Mouse (Mus musculus) urinary bladder, adult 18-20 months (tissue): ENCODE measurements around the gene Fam131c.

Experiments
- DNase-seq, 2 experiments: peaks; one replicate each; pipeline ENCODE4 v3.0.0; 2022; ENCODE audit warnings: low spot score in 2 of 2, mixed read lengths in 2 of 2

Gene Fam131c

GRCm38 (mm10) chr4:141359222-141359621, 8.8 kb upstream of the Fam131c start:
- no peak for DNase-seq

- no peak for DNase-seq
Observed at GRCm38 (mm10) chr4:141360846-141361245, 7.2 kb upstream of the Fam131c start.

- peak; percentile 57 to 73 for DNase-seq
Observed at GRCm38 (mm10) chr4:141362937-141363548, 5.0 kb upstream of the Fam131c start.

- no peak for DNase-seq
Observed at GRCm38 (mm10) chr4:141365126-141365525, 2.9 kb upstream of the Fam131c start.

- DNase-seq = no peak
Observed at GRCm38 (mm10) chr4:141365876-141366275, 2.1 kb upstream of the Fam131c start.

GRCm38 (mm10) chr4:141372426-141372825, 4.4 kb downstream of the Fam131c start:
- no peak for DNase-seq

GRCm38 (mm10) chr4:141379674-141380073, 11.7 kb downstream of the Fam131c start:
- no peak for DNase-seq

- no peak for DNase-seq
Observed at GRCm38 (mm10) chr4:141382406-141382805, 14.4 kb downstream of the Fam131c start.

- DNase-seq = no peak
Observed at GRCm38 (mm10) chr4:141385275-141385674, 17.3 kb downstream of the Fam131c start.

GRCm38 (mm10) chr4:141386150-141386549, 18.1 kb downstream of the Fam131c start:
- no peak for DNase-seq

- DNase-seq = peak; percentile 52 to 62
Observed at GRCm38 (mm10) chr4:141387093-141387784, 19.2 kb downstream of the Fam131c start.

- no peak for DNase-seq
Observed at GRCm38 (mm10) chr4:141387933-141388332, 19.9 kb downstream of the Fam131c start.

- DNase-seq = no peak
Observed at GRCm38 (mm10) chr4:141389366-141390150, 21.5 kb downstream of the Fam131c start.

- no peak for DNase-seq
Observed at GRCm38 (mm10) chr4:141391293-141391692, 23.3 kb downstream of the Fam131c start.

- DNase-seq = no peak
Observed at GRCm38 (mm10) chr4:141394751-141395150, 26.7 kb downstream of the Fam131c start.

- DNase-seq = no peak
Observed at GRCm38 (mm10) chr4:141397861-141398260, 29.8 kb downstream of the Fam131c start.

- DNase-seq = no peak
Observed at GRCm38 (mm10) chr4:141398545-141398944, 30.5 kb downstream of the Fam131c start, which contains the start of gene Clcnka. Clcnka (minus strand) TSS chr4:141398724.

GRCm38 (mm10) chr4:141400171-141400570, 32.2 kb downstream of the Fam131c start:
- no peak for DNase-seq

GRCm38 (mm10) chr4:141404518-141405313, 36.7 kb downstream of the Fam131c start:
- peak; percentile 70 to 82 for DNase-seq

- DNase-seq = no peak
Observed at GRCm38 (mm10) chr4:141405314-141405622, 37.2 kb downstream of the Fam131c start.

- DNase-seq = peak in 1 of 2 experiments; percentile 40
Observed at GRCm38 (mm10) chr4:141406516-141407299, 38.7 kb downstream of the Fam131c start.
